Mouse (Mus musculus): ENCODE measurements around the gene Slc37a1.
A peak's percentile ranks its signal among the peaks of the same experiment; 100 is the strongest.
"Not testable (repeated sequence)": the region's sequence is repeated elsewhere in the genome, so short reads cannot be mapped to it uniquely, and the experiment has no call there.

Slc37a1 gene

GRCm38 (mm10) chr17:31349388-31349787 lies 62.8 kb downstream of the Slc37a1 start:
- DNase-seq (ENCODE audit: low read depth), result no peak

- no peak for DNase-seq (ENCODE audit: low read depth)
Measured at GRCm38 (mm10) chr17:31351984-31352383, 65.4 kb downstream of the Slc37a1 start.

- no peak for DNase-seq (ENCODE audit: low read depth)
Measured at GRCm38 (mm10) chr17:31353255-31353654, 66.7 kb downstream of the Slc37a1 start.

- DNase-seq (ENCODE audit: low read depth), result not testable (repeated sequence)
Measured at GRCm38 (mm10) chr17:31354684-31355083, 68.1 kb downstream of the Slc37a1 start.

- DNase-seq (ENCODE audit: low read depth), result no peak
Measured at GRCm38 (mm10) chr17:31355792-31356502, 69.4 kb downstream of the Slc37a1 start.

- DNase-seq (ENCODE audit: low read depth), result no peak
Measured at GRCm38 (mm10) chr17:31360582-31360981, 74.0 kb downstream of the Slc37a1 start.

- DNase-seq (ENCODE audit: low read depth), result no peak
Measured at GRCm38 (mm10) chr17:31365586-31366166, 79.1 kb downstream of the Slc37a1 start.

- DNase-seq (ENCODE audit: low read depth), result no peak
Measured at GRCm38 (mm10) chr17:31370221-31370620, 83.6 kb downstream of the Slc37a1 start.

- no peak for DNase-seq (ENCODE audit: low read depth)
Measured at GRCm38 (mm10) chr17:31370931-31371330, 84.3 kb downstream of the Slc37a1 start.

GRCm38 (mm10) chr17:31377961-31378360 lies 91.4 kb downstream of the Slc37a1 start:
- peak; percentile 31 for DNase-seq (ENCODE audit: low read depth)

GRCm38 (mm10) chr17:31378361-31378761 lies 91.8 kb downstream of the Slc37a1 start:
- no peak for DNase-seq (ENCODE audit: low read depth)

- no peak for DNase-seq (ENCODE audit: low read depth)
Measured at GRCm38 (mm10) chr17:31379086-31379485, 92.5 kb downstream of the Slc37a1 start.

GRCm38 (mm10) chr17:31379863-31380262 lies 93.3 kb downstream of the Slc37a1 start:
- no peak for DNase-seq (ENCODE audit: low read depth)

GRCm38 (mm10) chr17:31383320-31383719 lies 96.7 kb downstream of the Slc37a1 start:
- DNase-seq (ENCODE audit: low read depth), result no peak

GRCm38 (mm10) chr17:31384968-31385627 lies 98.5 kb downstream of the Slc37a1 start:
- DNase-seq (ENCODE audit: low read depth), result no peak

- DNase-seq (ENCODE audit: low read depth), result no peak
Measured at GRCm38 (mm10) chr17:31385671-31386665, 99.4 kb downstream of the Slc37a1 start, which contains the start of gene Pde9a. Gene Pde9a (plus strand): TSS chr17:31386210.

GRCm38 (mm10) chr17:31386766-31387275 lies 100.2 kb downstream of the Slc37a1 start:
- DNase-seq (ENCODE audit: low read depth), result no peak

GRCm38 (mm10) chr17:31389432-31390050 lies 102.9 kb downstream of the Slc37a1 start:
- DNase-seq (ENCODE audit: low read depth), result no peak

GRCm38 (mm10) chr17:31391462-31391861 lies 104.9 kb downstream of the Slc37a1 start:
- DNase-seq (ENCODE audit: low read depth), result no peak

GRCm38 (mm10) chr17:31392041-31392440 lies 105.4 kb downstream of the Slc37a1 start:
- DNase-seq (ENCODE audit: low read depth), result no peak

GRCm38 (mm10) chr17:31393811-31394210 lies 107.2 kb downstream of the Slc37a1 start:
- no peak for DNase-seq (ENCODE audit: low read depth)

All from c-Kit-positive CD71-negative TER-119-negative erythroid progenitor cells, embryonic 14.5 days (primary cell).